Mouse (Mus musculus) MEL (cell line): Measurements from ENCODE around the gene Prkar2a.

Experiments used
- CHD2 ChIP-seq: IDR thresholded peaks from 2 replicates; pipeline ENCODE4 v1.6.1; 2011; ENCODE audit warnings: low read length, improper control_type of control experiment
- CTCF ChIP-seq, 3 experiments: IDR thresholded peaks in 2 of 3; conservative IDR thresholded peaks in 1 of 3; 2 replicates each; pipeline ENCODE4 v1.5.1; 2011 to 2012; ENCODE audit warnings: low read length in 3 of 3, low read depth in 2 of 3, mild to moderate bottlenecking in 2 of 3, improper control_type of control experiment in 1 of 3, inconsistent platforms in 1 of 3, mixed read lengths in 1 of 3, moderate library complexity in 1 of 3; ENCODE audit not compliant: control insufficient read depth in 1 of 3, insufficient read depth in 1 of 3, poor library complexity in 1 of 3, severe bottlenecking in 1 of 3
- ELF1 ChIP-seq: IDR thresholded peaks from 2 replicates; pipeline ENCODE4 v1.6.1; 2014; ENCODE audit warnings: low read depth, mild to moderate bottlenecking, inconsistent platforms, low read length, improper control_type of control experiment, moderate library complexity
- EP300 ChIP-seq, 2 experiments: IDR thresholded peaks; 2 replicates each; pipeline ENCODE4 v1.6.1; 2011; ENCODE audit warnings: improper control_type of control experiment in 2 of 2, low read length in 2 of 2, low read depth in 1 of 2, mild to moderate bottlenecking in 1 of 2
- GATA1 ChIP-seq: IDR thresholded peaks from 2 replicates; pipeline ENCODE4 v1.6.1; 2011; ENCODE audit warnings: low read depth, low read length, improper control_type of control experiment
- HCFC1 ChIP-seq: IDR thresholded peaks from 2 replicates; pipeline ENCODE4 v1.6.1; 2012; ENCODE audit warnings: low read depth, mild to moderate bottlenecking, inconsistent platforms, low read length, improper control_type of control experiment, moderate library complexity
- KAT2A ChIP-seq: conservative IDR thresholded peaks from 2 replicates; pipeline ENCODE4 v1.6.1; 2012; ENCODE audit warnings: low read depth, low read length, improper control_type of control experiment, inconsistent platforms
- MAX ChIP-seq: IDR thresholded peaks from 2 replicates; pipeline ENCODE4 v1.6.1; 2011; ENCODE audit warnings: low read length, improper control_type of control experiment
- MXI1 ChIP-seq: IDR thresholded peaks from 2 replicates; pipeline ENCODE4 v1.6.1; 2011; ENCODE audit warnings: mild to moderate bottlenecking, low read depth, low read length, improper control_type of control experiment
- POLR2A ChIP-seq, 2 experiments: IDR thresholded peaks; 2 replicates each; pipeline ENCODE4 v1.6.1; 2011 to 2012; ENCODE audit warnings: low read length in 2 of 2, mild to moderate bottlenecking in 2 of 2, control low read depth in 1 of 2, improper control_type of control experiment in 1 of 2, low read depth in 1 of 2, moderate library complexity in 1 of 2; ENCODE audit not compliant: control insufficient read depth in 1 of 2, insufficient read depth in 1 of 2, poor library complexity in 1 of 2
- RAD21 ChIP-seq: IDR thresholded peaks from 2 replicates; pipeline ENCODE4 v1.6.1; 2011; ENCODE audit warnings: mild to moderate bottlenecking, low read depth, low read length, improper control_type of control experiment
- RCOR1 ChIP-seq: IDR thresholded peaks from 2 replicates; pipeline ENCODE4 v1.6.1; 2012; ENCODE audit warnings: low read depth, mild to moderate bottlenecking, inconsistent platforms, low read length, improper control_type of control experiment
- SIN3A ChIP-seq: IDR thresholded peaks from 2 replicates; pipeline ENCODE4 v1.6.1; 2012; ENCODE audit warnings: low read length, improper control_type of control experiment, inconsistent platforms
- TAL1 ChIP-seq: IDR thresholded peaks from 2 replicates; pipeline ENCODE4 v1.6.1; 2012; ENCODE audit warnings: mild to moderate bottlenecking, inconsistent platforms, low read length, moderate library complexity, mixed read lengths

DNA sequence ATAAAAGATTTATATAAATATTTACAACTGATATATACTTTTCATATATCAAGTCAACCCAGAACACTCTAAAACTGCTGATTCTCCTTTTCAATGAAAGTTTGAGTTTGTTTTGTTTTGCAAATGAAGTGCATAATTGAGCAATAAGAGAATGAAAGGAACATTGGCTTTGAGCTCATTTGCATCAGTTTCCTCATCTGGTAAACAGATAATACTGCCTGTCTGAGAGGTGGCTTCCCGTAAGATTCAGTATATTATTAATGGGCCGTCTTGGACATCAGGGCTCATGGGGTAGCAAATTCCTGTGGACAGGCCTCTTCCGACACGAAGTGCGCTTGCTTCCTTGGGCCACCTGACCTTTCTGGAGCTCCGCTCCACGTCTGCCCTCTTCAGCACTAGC lies 21.7 kb downstream of the Prkar2a start:
- TF ChIP-seq ELF1, result no peak
- no peak for TF ChIP-seq MXI1
- TF ChIP-seq SIN3A, result no peak
- TF ChIP-seq EP300 (IDR thresholded peaks at IDR 0.05; ENCODE audit: low read depth in 1 of 2, low read length in 2 of 2), result no peak
- TF ChIP-seq RCOR1, result no peak
- no peak for TF ChIP-seq TAL1
- no peak for TF ChIP-seq KAT2A
- TF ChIP-seq POLR2A (IDR thresholded peaks at IDR 0.05; ENCODE audit: control insufficient read depth in 1 of 2, insufficient read depth in 1 of 2, low read depth in 1 of 2, low read length in 2 of 2, poor library complexity in 1 of 2), result no peak
- no peak for TF ChIP-seq CTCF (IDR thresholded peaks at IDR 0.05 in 2 of 3, conservative IDR thresholded peaks at IDR 0.05 in 1 of 3; ENCODE audit: control insufficient read depth in 1 of 3, insufficient read depth in 1 of 3, low read depth in 2 of 3, low read length in 3 of 3, poor library complexity in 1 of 3, severe bottlenecking in 1 of 3)
- TF ChIP-seq MAX, result no peak
- no peak for TF ChIP-seq GATA1
- no peak for TF ChIP-seq HCFC1
- TF ChIP-seq RAD21, result no peak
- no peak for TF ChIP-seq CHD2
